Mouse (Mus musculus): ENCODE measurements around the gene Prrg2. TPM values are rescaled to one million over a fixed set of nuclear protein-coding genes. Genes with fewer than 3 reads are reported as not detected.
"Not testable (repeated sequence)": the region's sequence is repeated elsewhere in the genome, so short reads cannot be mapped to it uniquely, and the experiment has no call there.

Prrg2 gene
- polyA plus RNA-seq, 1 experiment: 19.9 TPM

- TF ChIP-seq CTCF (IDR thresholded peaks at IDR 0.05; ENCODE audit: extremely low read depth, insufficient read depth, insufficient read length, insufficient replicate concordance) (no peak), POLR2A (IDR thresholded peaks at IDR 0.05; ENCODE audit: low read depth, low read length) (0 out of 2 replicates have a peak, but pooled peaks have one; percentile 5)
- Histone ChIP-seq H3K27me3 (ENCODE audit: control insufficient read depth, insufficient read depth, low read length) (no peaks in the 10 kb centered on the region), H3K36me3 (ENCODE audit: control insufficient read depth, insufficient read depth, low read length) (no peaks in the 10 kb centered on the region), H3K4me3 (ENCODE audit: extremely low read depth, insufficient read depth, insufficient read length) (peak within 1 kb of the TSS; percentile 49; the same call in 1 of the 2 replicates), H3K27ac (ENCODE audit: insufficient read depth, low read length) (peak within 1 kb of the TSS; percentile 73), H3K4me1 (ENCODE audit: control insufficient read depth, insufficient read depth, insufficient read length) (peaks cover 5% of the 10 kb centered on the region)
- WGBS: 45% methylated on average over 7 of the region's 7 CpGs
- no peak for DNase-seq (ENCODE audit: low read depth in 1 of 2, low spot score in 2 of 2)
These were observed 41.2 kb upstream of the Prrg2 start, which contains the start of gene Fcgrt for GRCm38 (mm10) chr7:45103652-45104180. Gene Fcgrt, minus strand, starts transcription at chr7:45103851.

GRCm38 (mm10) chr7:45102940-45103585, 40.6 kb upstream of the Prrg2 start:
- 77% methylated on average over 9 of the region's 9 CpGs for WGBS
- Histone ChIP-seq H3K27ac (ENCODE audit: insufficient read depth, low read length) (peak overlapping the region; percentile 73), H3K36me3 (ENCODE audit: control insufficient read depth, insufficient read depth, low read length) (no peaks in the 10 kb centered on the region), H3K4me1 (ENCODE audit: control insufficient read depth, insufficient read depth, insufficient read length) (peaks cover 5% of the 10 kb centered on the region), H3K4me3 (ENCODE audit: extremely low read depth, insufficient read depth, insufficient read length) (peak overlapping the region; percentile 49; the same call in 1 of the 2 replicates), H3K27me3 (ENCODE audit: control insufficient read depth, insufficient read depth, low read length) (no peaks in the 10 kb centered on the region)
- no peak for TF ChIP-seq POLR2A (IDR thresholded peaks at IDR 0.05; ENCODE audit: low read depth, low read length)
- no peak for DNase-seq (ENCODE audit: low read depth in 1 of 2, low spot score in 2 of 2)

GRCm38 (mm10) chr7:45102441-45102840, 40.0 kb upstream of the Prrg2 start:
- WGBS: 64% methylated on average over 11 of the region's 11 CpGs
- H3K4me3 ChIP-seq (ENCODE audit: extremely low read depth, insufficient read depth, insufficient read length): no peak overlapping the region
- no peak for DNase-seq (ENCODE audit: low read depth in 1 of 2, low spot score in 2 of 2)
- H3K4me1 ChIP-seq (ENCODE audit: control insufficient read depth, insufficient read depth, insufficient read length): peaks cover 5% of the 10 kb centered on the region
- H3K27me3 ChIP-seq (ENCODE audit: control insufficient read depth, insufficient read depth, low read length): no peaks in the 10 kb centered on the region
- H3K36me3 ChIP-seq (ENCODE audit: control insufficient read depth, insufficient read depth, low read length): no peaks in the 10 kb centered on the region
- no peak for TF ChIP-seq CTCF (IDR thresholded peaks at IDR 0.05; ENCODE audit: extremely low read depth, insufficient read depth, insufficient read length, insufficient replicate concordance)
- TF ChIP-seq POLR2A (IDR thresholded peaks at IDR 0.05; ENCODE audit: low read depth, low read length): no peak
- H3K27ac ChIP-seq (ENCODE audit: insufficient read depth, low read length): no peak overlapping the region

- TF ChIP-seq CTCF (IDR thresholded peaks at IDR 0.05; ENCODE audit: extremely low read depth, insufficient read depth, insufficient read length, insufficient replicate concordance): no peak
- no peaks in the 10 kb centered on the region; the same call in 1 of the 2 replicates for H3K36me3 ChIP-seq (ENCODE audit: control insufficient read depth, insufficient read depth, low read length)
- no peaks in the 10 kb centered on the region for H3K27me3 ChIP-seq (ENCODE audit: control insufficient read depth, insufficient read depth, low read length)
- no peak for DNase-seq (ENCODE audit: low read depth in 1 of 2, low spot score in 2 of 2)
- no peak overlapping the region for H3K27ac ChIP-seq (ENCODE audit: insufficient read depth, low read length)
- H3K4me1 ChIP-seq (ENCODE audit: control insufficient read depth, insufficient read depth, insufficient read length): no peaks in the 10 kb centered on the region; the same call in none of the 2 replicates
- 96% methylated on average over 6 of the region's 6 CpGs for WGBS
- no peak overlapping the region for H3K4me3 ChIP-seq (ENCODE audit: extremely low read depth, insufficient read depth, insufficient read length)
These were observed 37.6 kb upstream of the Prrg2 start for GRCm38 (mm10) chr7:45100046-45100445.

GRCm38 (mm10) chr7:45098541-45099240, 36.2 kb upstream of the Prrg2 start:
- no peaks in the 10 kb centered on the region for H3K27me3 ChIP-seq (ENCODE audit: control insufficient read depth, insufficient read depth, low read length)
- WGBS: 89% methylated on average over 8 of the region's 8 CpGs
- no peak overlapping the region for H3K4me3 ChIP-seq (ENCODE audit: extremely low read depth, insufficient read depth, insufficient read length)
- no peaks in the 10 kb centered on the region; the same call in 1 of the 2 replicates for H3K36me3 ChIP-seq (ENCODE audit: control insufficient read depth, insufficient read depth, low read length)
- TF ChIP-seq CTCF (IDR thresholded peaks at IDR 0.05; ENCODE audit: extremely low read depth, insufficient read depth, insufficient read length, insufficient replicate concordance): no peak
- no peak for TF ChIP-seq POLR2A (IDR thresholded peaks at IDR 0.05; ENCODE audit: low read depth, low read length)
- no peak overlapping the region for H3K27ac ChIP-seq (ENCODE audit: insufficient read depth, low read length)
- DNase-seq (ENCODE audit: low read depth in 1 of 2, low spot score in 2 of 2): no peak
- H3K4me1 ChIP-seq (ENCODE audit: control insufficient read depth, insufficient read depth, insufficient read length): no peaks in the 10 kb centered on the region; the same call in none of the 2 replicates

DNA sequence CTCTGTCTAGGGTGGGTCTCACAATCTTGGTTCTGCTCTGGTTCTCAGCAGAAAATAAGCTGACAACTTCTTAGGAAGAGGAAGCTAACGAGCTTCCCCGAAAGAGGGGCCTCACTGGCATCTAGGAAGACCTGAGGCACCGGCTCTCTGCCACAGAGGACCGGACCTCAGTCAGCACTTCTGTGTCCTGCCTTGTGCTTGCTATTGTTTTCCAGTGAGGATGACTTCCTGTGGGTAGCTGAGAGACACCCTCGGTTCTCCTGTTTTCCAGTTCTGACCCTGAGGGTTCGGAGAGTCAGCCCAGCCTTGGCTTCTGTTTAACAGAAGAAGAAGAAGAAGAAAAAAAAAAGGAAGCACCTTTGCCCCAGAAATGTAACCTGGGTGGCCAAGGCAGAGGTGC, 35.0 kb upstream of the Prrg2 start:
- TF ChIP-seq CTCF (IDR thresholded peaks at IDR 0.05; ENCODE audit: extremely low read depth, insufficient read depth, insufficient read length, insufficient replicate concordance) (no peak), POLR2A (IDR thresholded peaks at IDR 0.05; ENCODE audit: low read depth, low read length) (no peak)
- no peaks in the 10 kb centered on the region for H3K27me3 ChIP-seq (ENCODE audit: control insufficient read depth, insufficient read depth, low read length)
- 13% methylated on average over 6 of the region's 6 CpGs for WGBS
- peak overlapping the region; percentile 52 for H3K27ac ChIP-seq (ENCODE audit: insufficient read depth, low read length)
- no peak for DNase-seq (ENCODE audit: low read depth in 1 of 2, low spot score in 2 of 2)
- no peaks in the 10 kb centered on the region; the same call in 1 of the 2 replicates for H3K36me3 ChIP-seq (ENCODE audit: control insufficient read depth, insufficient read depth, low read length)
- no peaks in the 10 kb centered on the region; the same call in none of the 2 replicates for H3K4me1 ChIP-seq (ENCODE audit: control insufficient read depth, insufficient read depth, insufficient read length)
- no peak overlapping the region for H3K4me3 ChIP-seq (ENCODE audit: extremely low read depth, insufficient read depth, insufficient read length)

DNA sequence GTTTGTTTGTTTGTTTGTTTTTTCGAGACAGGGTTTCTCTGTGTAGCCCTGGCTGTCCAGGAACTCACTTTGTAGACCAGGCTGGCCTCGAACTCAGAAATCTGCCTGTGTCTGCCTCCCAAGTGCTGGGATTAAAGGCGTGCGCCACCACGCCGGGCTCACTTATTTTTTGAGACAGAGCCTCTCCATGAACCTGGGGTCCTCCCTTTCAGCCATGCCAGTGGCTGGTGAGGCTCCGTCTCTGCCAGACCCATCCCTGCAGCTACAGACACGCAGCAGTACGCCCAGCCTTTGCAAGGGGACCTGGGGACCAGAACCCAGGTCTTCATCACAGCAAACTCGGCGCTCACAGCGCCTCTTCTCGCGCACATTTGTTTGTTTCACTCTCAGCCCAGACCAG, 33.5 kb upstream of the Prrg2 start:
- not testable (repeated sequence) for H3K4me1 ChIP-seq (ENCODE audit: control insufficient read depth, insufficient read depth, insufficient read length); DNase-seq (ENCODE audit: low read depth in 1 of 2, low spot score in 2 of 2); H3K36me3 ChIP-seq (ENCODE audit: control insufficient read depth, insufficient read depth, low read length); H3K27ac ChIP-seq (ENCODE audit: insufficient read depth, low read length); H3K27me3 ChIP-seq (ENCODE audit: control insufficient read depth, insufficient read depth, low read length); H3K4me3 ChIP-seq (ENCODE audit: extremely low read depth, insufficient read depth, insufficient read length)
- WGBS: 91% methylated on average over 14 of the region's 14 CpGs

Data from spleen, adult 2 months (tissue).